In genomic region chr6:52425082-52425481, GRCm38 (mm10) we compare ENCODE assay signal across 31 mouse cellular contexts.
"Had no signal": no experiment of that assay in that cellular context is flagged by ENCODE, and none has a peak within 500 bp of the region (broad histone marks: within the 10 kb centered on the region; RNA-seq: fewer than 3 reads in every experiment).

No protein-coding gene starts in this region.

- H3K4me2 ChIP-seq: heart, embryonic 11.5 days; heart, embryonic 12.5 days; heart, embryonic 13.5 days; heart, embryonic 15.5 days; hindbrain, embryonic 12.5 days; hindbrain, embryonic 13.5 days; hindbrain, embryonic 14.5 days; hindbrain, embryonic 15.5 days; intestine, embryonic 15.5 days; kidney, embryonic 15.5 days had no signal

- H3K27ac ChIP-seq: heart, embryonic 10.5 days; heart, embryonic 13.5 days; heart, embryonic 15.5 days; hindbrain, embryonic 10.5 days; hindbrain, embryonic 12.5 days; hindbrain, embryonic 13.5 days; hindbrain, embryonic 14.5 days; hindbrain, embryonic 15.5 days; hindbrain, postnatal 0 days; intestine, embryonic 15.5 days; kidney, embryonic 15.5 days; kidney, postnatal 0 days; layer of hippocampus, adult 2 months; left cerebral cortex, adult 2 months had no signal

- H3K27me3 ChIP-seq: heart, embryonic 12.5 days; heart, embryonic 13.5 days; heart, embryonic 15.5 days; hindbrain, embryonic 12.5 days; hindbrain, embryonic 15.5 days; intestine, embryonic 15.5 days; kidney, embryonic 15.5 days had no signal

- H3K9ac ChIP-seq: heart, embryonic 12.5 days; heart, embryonic 13.5 days; heart, embryonic 15.5 days; hindbrain, embryonic 12.5 days; hindbrain, embryonic 13.5 days; hindbrain, embryonic 14.5 days; hindbrain, embryonic 15.5 days; intestine, embryonic 15.5 days; kidney, embryonic 15.5 days had no signal

- H3K9me3 ChIP-seq: heart, embryonic 10.5 days; heart, embryonic 12.5 days; heart, embryonic 13.5 days; heart, embryonic 15.5 days; hindbrain, embryonic 10.5 days; hindbrain, embryonic 12.5 days; hindbrain, embryonic 13.5 days; hindbrain, embryonic 15.5 days; intestine, embryonic 15.5 days; kidney, embryonic 15.5 days had no signal

- H3K36me3 ChIP-seq: heart, embryonic 10.5 days; heart, embryonic 12.5 days; heart, embryonic 13.5 days; heart, embryonic 15.5 days; hindbrain, embryonic 10.5 days; hindbrain, embryonic 12.5 days; hindbrain, embryonic 13.5 days; hindbrain, embryonic 15.5 days; intestine, embryonic 15.5 days; kidney, embryonic 15.5 days had no signal

- H3K4me1 ChIP-seq: heart, embryonic 10.5 days; heart, embryonic 15.5 days; hindbrain, embryonic 10.5 days; hindbrain, embryonic 12.5 days; hindbrain, embryonic 13.5 days; hindbrain, embryonic 15.5 days; intestine, embryonic 15.5 days; kidney, embryonic 15.5 days had no signal

- DNase-seq: heart, postnatal 10 days; heart, postnatal 14 days; heart, postnatal 36 days; heart, postnatal 4 days; kidney, adult 11 months; kidney, adult 18-20 months; kidney, adult 8-10 months; kidney, adult 9 months; kidney, postnatal 10 days; kidney, postnatal 14 days; kidney, postnatal 25 days; kidney, postnatal 36 days; kidney, postnatal 4 days; layer of hippocampus, adult 9-11 months; layer of hippocampus, postnatal 36 days had no signal

- H3K4me3 ChIP-seq: heart, embryonic 10.5 days; heart, embryonic 12.5 days; heart, embryonic 13.5 days; heart, embryonic 15.5 days; hindbrain, embryonic 10.5 days; hindbrain, embryonic 12.5 days; hindbrain, embryonic 13.5 days; hindbrain, embryonic 15.5 days; intestine, embryonic 15.5 days; kidney, embryonic 15.5 days; layer of hippocampus, adult 2 months; left cerebral cortex, adult 2 months had no signal
